ENCODE assay signal across 35 mouse cellular contexts in the genomic region with DNA sequence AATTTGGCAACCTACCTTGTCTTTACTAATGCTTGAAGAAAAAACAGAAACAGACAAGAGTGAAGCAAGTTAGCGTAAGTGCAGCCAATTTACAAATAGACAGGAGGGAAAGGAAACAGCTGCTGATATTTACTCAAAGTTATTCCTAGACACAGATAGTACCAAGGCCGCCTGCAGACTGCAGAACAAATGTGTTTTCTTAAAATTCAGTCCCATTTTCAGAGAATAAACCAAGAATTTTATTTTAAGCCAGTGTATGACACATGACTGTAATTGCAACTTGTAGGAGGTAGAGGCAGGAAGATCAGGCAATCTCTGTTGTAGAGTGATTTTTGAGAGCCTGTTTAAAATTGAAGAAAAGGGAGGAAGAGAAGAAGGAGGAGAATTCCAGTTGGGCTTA. TPM values are rescaled to one million over a fixed set of nuclear protein-coding genes. Genes with fewer than 3 reads are reported as not detected.
DNase-seq lines count a peak whose midpoint lies in the region; TF ChIP-seq lines count a peak whose summit lies in the region.
"Had no signal": no experiment of that assay in that cellular context is flagged by ENCODE, and none has a peak within 500 bp of the region (broad histone marks: within the 10 kb centered on the region; RNA-seq: fewer than 3 reads in every experiment).

No protein-coding gene starts in this region.

- no peak overlapping the region for H3K4me3 ChIP-seq in layer of hippocampus, adult 2 months
- H3K4me3 ChIP-seq in myocyte = no peak overlapping the region
- H3K4me3 ChIP-seq in midbrain, embryonic 10.5 days = no peak overlapping the region
- H3K4me3 ChIP-seq: embryonic facial prominence, embryonic 10.5 days; embryonic facial prominence, embryonic 13.5 days; erythroblast, embryonic 14.5 days; forebrain, embryonic 12.5 days; forebrain, embryonic 15.5 days; hindbrain, embryonic 13.5 days; intestine, embryonic 15.5 days had no signal

- H3K9me3 ChIP-seq in midbrain, embryonic 10.5 days (replicated peaks) = no peaks in the 10 kb centered on the region
- H3K9me3 ChIP-seq: embryonic facial prominence, embryonic 10.5 days; embryonic facial prominence, embryonic 13.5 days; forebrain, embryonic 12.5 days; forebrain, embryonic 15.5 days; G1E; hindbrain, embryonic 13.5 days; intestine, embryonic 15.5 days had no signal

- 78% methylated on average over 2 of the region's 2 CpGs for WGBS in midbrain, embryonic 10.5 days

- no peaks in the 10 kb centered on the region for H3K27me3 ChIP-seq in myocyte (ENCODE audit: control insufficient read depth, insufficient read depth, insufficient read length)
- H3K27me3 ChIP-seq in midbrain, embryonic 10.5 days (ENCODE audit: low read depth, poor library complexity, severe bottlenecking) = no peaks in the 10 kb centered on the region
- H3K27me3 ChIP-seq: CH12.LX; embryonic facial prominence, embryonic 13.5 days; forebrain, embryonic 12.5 days; forebrain, embryonic 15.5 days; hindbrain, embryonic 13.5 days; intestine, embryonic 15.5 days; Patski had no signal

- no peak overlapping the region for H3K27ac ChIP-seq in layer of hippocampus, adult 2 months
- no peak overlapping the region for H3K27ac ChIP-seq in midbrain, embryonic 10.5 days (replicated peaks)
- H3K27ac ChIP-seq: embryonic facial prominence, embryonic 10.5 days; embryonic facial prominence, embryonic 13.5 days; forebrain, embryonic 12.5 days; forebrain, embryonic 15.5 days; hindbrain, embryonic 13.5 days; intestine, embryonic 15.5 days had no signal

- TF ChIP-seq POLR2A in myocyte (IDR thresholded peaks at IDR 0.05; ENCODE audit: insufficient read length, low read depth) = no peak

- H3K4me2 ChIP-seq in myocyte (ENCODE audit: low read depth) = peak overlapping the region; percentile 13
- H3K4me2 ChIP-seq: embryonic facial prominence, embryonic 13.5 days; forebrain, embryonic 12.5 days; forebrain, embryonic 15.5 days; heart, embryonic 11.5 days; hindbrain, embryonic 13.5 days; intestine, embryonic 15.5 days had no signal

- no peak overlapping the region for H3ac ChIP-seq in myocyte (ENCODE audit: control insufficient read depth, insufficient read length)

- peak; percentile 4 to 56 for DNase-seq in frontal cortex, adult 2 months (ENCODE audit: extremely low spot score in 1 of 2, low spot score in 1 of 2)
- no peak for DNase-seq in frontal cortex, postnatal 10 days (ENCODE audit: low spot score in 2 of 2)
- peak; percentile 32 for DNase-seq in layer of hippocampus, adult 9-11 months
- no peak for DNase-seq in layer of hippocampus, adult 2 months (ENCODE audit: low spot score in 2 of 2)
- DNase-seq in right cerebral cortex, adult 18-20 months = peak; percentile 23
- DNase-seq in right cerebral cortex, postnatal 25 days = no peak
- no peak for DNase-seq in midbrain, embryonic 10.5 days (ENCODE audit: low spot score)
- DNase-seq: adrenal gland, postnatal 10 days; adrenal gland, postnatal 36 days; B cell, adult 2 months; cerebellum, adult 11 months; cerebellum, adult 8-10 months; cerebellum, postnatal 10 days; cerebellum, postnatal 36 days; embryo, embryonic 11 days; gastrocnemius, postnatal 14 days; heart, adult 11 months had no signal

- no peaks in the 10 kb centered on the region for H3K79me2 ChIP-seq in myocyte (ENCODE audit: control insufficient read depth, insufficient read depth)

- no peaks in the 10 kb centered on the region for H3K4me1 ChIP-seq in midbrain, embryonic 10.5 days
- H3K4me1 ChIP-seq: embryonic facial prominence, embryonic 10.5 days; embryonic facial prominence, embryonic 13.5 days; forebrain, embryonic 12.5 days; forebrain, embryonic 15.5 days; hindbrain, embryonic 13.5 days; intestine, embryonic 15.5 days had no signal

- no peaks in the 10 kb centered on the region for H3K36me3 ChIP-seq in myocyte (ENCODE audit: control insufficient read depth, insufficient read depth)
- H3K36me3 ChIP-seq in midbrain, embryonic 10.5 days = no peaks in the 10 kb centered on the region
- H3K36me3 ChIP-seq: embryonic facial prominence, embryonic 10.5 days; embryonic facial prominence, embryonic 13.5 days; forebrain, embryonic 12.5 days; forebrain, embryonic 15.5 days; G1E; hindbrain, embryonic 13.5 days; intestine, embryonic 15.5 days had no signal

- TF ChIP-seq CTCF in layer of hippocampus, adult 2 months (conservative IDR thresholded peaks at IDR 0.05) = no peak

TF ChIP-seq in myocyte, 11 proteins besides CTCF, POLR2A, EP300 and RAD21:
- no peak for TF ChIP-seq SRF (IDR thresholded peaks at IDR 0.05; ENCODE audit: control insufficient read depth, insufficient read length, low read depth)
- no peak for TF ChIP-seq REST (IDR thresholded peaks at IDR 0.05; ENCODE audit: insufficient read depth, insufficient read length)
- TF ChIP-seq USF1 (IDR thresholded peaks at IDR 0.05; ENCODE audit: low read depth) = no peak
- TF ChIP-seq MYOD1 (IDR thresholded peaks at IDR 0.05; ENCODE audit: control insufficient read depth in 1 of 3, insufficient read length in 2 of 3, low read depth in 2 of 3) = no peak
- TF ChIP-seq MAX (IDR thresholded peaks at IDR 0.05; ENCODE audit: low read depth) = no peak
- no peak for TF ChIP-seq E2F4 (IDR thresholded peaks at IDR 0.05; ENCODE audit: insufficient read depth)
- no peak for TF ChIP-seq CEBPB (IDR thresholded peaks at IDR 0.05; ENCODE audit: insufficient read depth, poor library complexity, severe bottlenecking)
- TF ChIP-seq MYOG (IDR thresholded peaks at IDR 0.05; ENCODE audit: control insufficient read depth in 1 of 3, insufficient read depth in 1 of 3, insufficient read length in 2 of 3, low read depth in 2 of 3) = no peak

RNA-seq across cellular contexts. Expression of a gene that starts 19.7 kb away (rescaled TPM):
- 4.7 and 5.0 TPM in 2 replicates for polyA plus RNA-seq in frontal cortex, adult 2 months (2012; rRNA removed)
- 10 to 100 TPM; 18.0 to 21.3 TPM for total RNA-seq in layer of hippocampus, adult 2 months (2021)
- polyA plus RNA-seq in myocyte (2012; fragmentation: generic; extraction: Trizol) = 16.4 TPM
- 3.5 and 5.1 TPM in 2 replicates for polyA plus RNA-seq in midbrain, embryonic 10.5 days (2016; fragmentation: Nextera tagmentation; extraction: Ambion mirVana)

RNA-seq across cellular contexts. Expression of a gene that starts 56.1 kb away (rescaled TPM):
- polyA plus RNA-seq in frontal cortex, adult 2 months (2012; rRNA removed) = not detected in 2 replicates
- not detected for total RNA-seq in layer of hippocampus, adult 2 months (2021)
- polyA plus RNA-seq in myocyte (2012; fragmentation: generic; extraction: Trizol) = not detected
- polyA plus RNA-seq in midbrain, embryonic 10.5 days (2016; fragmentation: Nextera tagmentation; extraction: Ambion mirVana) = 0.21 and 0.27 TPM in 2 replicates
- total RNA-seq: adrenal gland, adult 18-20 months; adrenal gland, postnatal 10 days; adrenal gland, postnatal 36 days; CH12.LX; G1E; gastrocnemius, postnatal 4 days; heart, adult 8-10 months; heart, postnatal 25 days; hematopoietic stem cell, adult 5-6 weeks had no signal
- polyA plus RNA-seq: cortical plate, adult 2 months; erythroblast, embryonic 14.5 days; forebrain, embryonic 12.5 days; G1E; heart, embryonic 11.5 days; Patski had no signal

Comparison
In these comparisons a context has a peak if more than half of its experiments do, and no peak if none do; other contexts are left out.
1. DNase-seq: peak in frontal cortex, adult 2 months (2 of 2), layer of hippocampus, adult 9-11 months (single experiment) and right cerebral cortex, adult 18-20 months (single experiment); none in frontal cortex, postnatal 10 days (0 of 2), layer of hippocampus, adult 2 months (0 of 2), right cerebral cortex, postnatal 25 days (single experiment) and midbrain, embryonic 10.5 days (single experiment).